Mouse (Mus musculus): ENCODE measurements around the gene Foxl1. TPM values are rescaled to one million over a fixed set of nuclear protein-coding genes. Genes with fewer than 3 reads are reported as not detected.

The Foxl1 gene
- polyA plus RNA-seq, 1 experiment from 2014 or later = not detected

Small RNA genes within 50 kb of the gene (microRNA-seq; reads per million reads assigned to microRNA genes)
- not detected for gene Gm27530

Other genes with a start within 250 kb of the Foxl1 start
- 0.27 and 0.65 TPM in 2 replicates for gene Foxf1, start 43.6 kb upstream of the Foxl1 start, polyA plus RNA-seq (2014; fragmentation: Nextera tagmentation; extraction: Ambion mirVana)
- 61.9 and 64.6 TPM in 2 replicates for gene Mthfsd, start 19.5 kb upstream of the Foxl1 start, polyA plus RNA-seq (2014; fragmentation: Nextera tagmentation; extraction: Ambion mirVana)
- gene Foxc2, start 11.8 kb upstream of the Foxl1 start, polyA plus RNA-seq (2014; fragmentation: Nextera tagmentation; extraction: Ambion mirVana) = 3.2 and 4.2 TPM in 2 replicates